Mouse (Mus musculus): Measurements from ENCODE around the gene Ak4.

GRCm38 (mm10) chr4:101493611-101494197, 74.6 kb downstream of the Ak4 start:
- TF ChIP-seq POLR2A (IDR thresholded peaks at IDR 0.05; ENCODE audit: control insufficient read depth, extremely low read depth, insufficient read depth, low read length, poor library complexity) (no peak), CTCF (IDR thresholded peaks at IDR 0.05; ENCODE audit: borderline replicate concordance, control insufficient read depth, extremely low read depth, insufficient read depth, low read length, poor library complexity) (no peak)

All from thymus, adult 2 months (tissue).